Mouse (Mus musculus) macrophage (primary cell): ENCODE measurements around the gene Rora. TPM values are rescaled to one million over a fixed set of nuclear protein-coding genes. Genes with fewer than 3 reads are reported as not detected.

Experiments used
- H3K27ac ChIP-seq: fragments of 350-480 bp; formaldehyde crosslinking; 2 replicates; pipeline ENCODE4 v1.9.0; 2021
- H3K36me3 ChIP-seq: fragments of 350-480 bp; formaldehyde crosslinking; 2 replicates; pipeline ENCODE4 v1.9.0; 2021; ENCODE audit errors: inconsistent target
- H3K4me3 ChIP-seq: fragments of 350-480 bp; formaldehyde crosslinking; 2 replicates; pipeline ENCODE4 v1.9.0; 2021; ENCODE audit errors: inconsistent target
- H3K79me2 ChIP-seq: fragments of 350-480 bp; formaldehyde crosslinking; 2 replicates; pipeline ENCODE4 v1.9.0; 2021; ENCODE audit errors: inconsistent target
- WGBS: methylation state at CpG from one replicate; pipeline ENCODE4 v1.1.7; 2026; ENCODE audit warnings: inconsistent platforms; ENCODE audit not compliant: missing documents; 5-methylcytosine and 5-hydroxymethylcytosine counted together
- polyA plus RNA-seq: library from polyadenylated mRNA; stranded (reverse); fragments of 250-400 nt; gene quantifications from 3 replicates; pipeline ENCODE4 v1.2.4, GENCODE M21; 2018; ENCODE audit warnings: inconsistent platforms

Gene Rora
- polyA plus RNA-seq, 1 experiment from 2014 or later = 4.5 TPM

DNA sequence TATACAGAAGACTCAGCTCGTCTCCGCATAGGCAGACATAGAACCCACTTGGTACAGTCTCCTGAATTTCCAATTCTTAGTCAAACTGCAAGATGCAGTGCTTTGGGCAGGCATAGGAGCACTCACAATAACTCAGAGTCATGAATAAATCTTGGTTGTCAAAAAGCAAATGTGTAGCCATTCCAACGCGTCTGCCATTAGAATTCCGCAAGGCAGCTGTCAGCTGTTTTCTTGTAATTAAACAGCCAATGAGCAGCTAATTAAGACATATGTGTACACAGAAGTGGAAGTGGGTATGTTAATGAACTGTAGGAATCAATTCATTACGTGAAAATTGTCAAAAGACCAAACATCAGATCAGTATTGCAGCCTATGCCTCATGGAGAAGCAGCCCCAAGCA lies 700.6 kb downstream of the Rora start:
- Histone ChIP-seq H3K4me3 (no peak overlapping the region), H3K79me2 (no peaks in the 10 kb centered on the region), H3K36me3 (no peaks in the 10 kb centered on the region), H3K27ac (no peak overlapping the region)
- WGBS = 91% methylated on average over 6 of the region's 6 CpGs

DNA sequence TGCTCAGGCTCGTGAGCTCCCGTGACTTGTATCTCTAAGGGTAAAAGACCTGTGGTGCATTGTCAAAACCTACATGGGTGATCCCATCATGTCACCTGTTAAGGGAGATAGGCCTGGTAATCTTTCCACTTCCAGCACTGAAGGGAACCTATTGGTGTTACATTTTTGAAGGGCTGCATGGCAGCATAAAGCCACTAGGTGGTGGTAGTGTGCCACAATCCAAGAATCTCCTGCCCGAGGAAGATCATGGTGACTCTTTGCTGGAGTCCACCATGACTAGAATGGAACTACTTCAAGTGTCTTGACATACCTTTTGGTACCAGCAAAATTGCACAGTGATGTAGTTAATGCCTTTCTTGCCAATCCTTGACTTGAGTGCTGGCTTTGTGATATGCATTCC lies 704.2 kb downstream of the Rora start:
- no peak overlapping the region for H3K27ac ChIP-seq
- no peak overlapping the region for H3K4me3 ChIP-seq
- no peaks in the 10 kb centered on the region for H3K36me3 ChIP-seq
- WGBS = 57% methylated on average over 3 of the region's 3 CpGs
- H3K79me2 ChIP-seq = no peaks in the 10 kb centered on the region

- no peak overlapping the region for H3K4me3 ChIP-seq
- WGBS = 96% methylated on average over 6 of the region's 6 CpGs
- H3K79me2 ChIP-seq = no peaks in the 10 kb centered on the region
- no peaks in the 10 kb centered on the region for H3K36me3 ChIP-seq
- H3K27ac ChIP-seq = no peak overlapping the region
Observed at GRCm38 (mm10) chr9:69358797-69359196, 705.2 kb downstream of the Rora start.

DNA sequence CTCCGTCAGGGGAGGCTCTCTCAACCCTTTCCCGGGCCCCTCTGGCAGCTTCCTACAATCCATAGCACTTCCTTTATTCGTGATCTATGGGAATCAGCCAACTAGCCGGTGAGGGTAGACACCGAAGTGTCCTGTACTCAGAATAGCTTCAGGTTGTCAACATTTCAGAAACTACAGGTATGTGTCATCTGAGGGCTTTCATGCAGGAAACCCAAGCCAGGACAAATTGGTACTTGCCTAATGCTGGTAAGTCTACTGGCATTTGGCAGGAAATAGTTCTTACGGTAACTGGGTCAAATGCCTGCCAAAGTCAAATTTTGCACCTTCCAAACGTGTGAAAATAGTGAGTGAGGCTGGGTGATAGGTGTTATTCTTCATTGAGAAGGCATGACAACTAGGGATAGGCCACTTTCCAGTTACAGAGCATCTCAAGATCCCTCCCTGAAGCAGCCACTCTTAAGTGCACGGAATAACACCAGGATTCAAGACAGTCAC lies 708.4 kb downstream of the Rora start:
- no peak overlapping the region for H3K27ac ChIP-seq
- 93% methylated on average over 8 of the region's 8 CpGs for WGBS
- H3K4me3 ChIP-seq = no peak overlapping the region
- H3K79me2 ChIP-seq = no peaks in the 10 kb centered on the region
- H3K36me3 ChIP-seq = peaks cover 4% of the 10 kb centered on the region; the same call in 1 of the 2 replicates

- WGBS = 98% methylated on average over 4 of the region's 4 CpGs
- Histone ChIP-seq H3K79me2 (no peaks in the 10 kb centered on the region), H3K27ac (no peak overlapping the region), H3K4me3 (no peak overlapping the region), H3K36me3 (peaks cover 4% of the 10 kb centered on the region; the same call in 1 of the 2 replicates)
Observed at GRCm38 (mm10) chr9:69362766-69363165, 709.2 kb downstream of the Rora start.

GRCm38 (mm10) chr9:69364117-69364516 lies 710.5 kb downstream of the Rora start:
- Histone ChIP-seq H3K79me2 (no peaks in the 10 kb centered on the region), H3K4me3 (no peak overlapping the region), H3K36me3 (peaks cover 4% of the 10 kb centered on the region; the same call in 1 of the 2 replicates), H3K27ac (no peak overlapping the region)
- WGBS = 95% methylated on average over 16 of the region's 16 CpGs

DNA sequence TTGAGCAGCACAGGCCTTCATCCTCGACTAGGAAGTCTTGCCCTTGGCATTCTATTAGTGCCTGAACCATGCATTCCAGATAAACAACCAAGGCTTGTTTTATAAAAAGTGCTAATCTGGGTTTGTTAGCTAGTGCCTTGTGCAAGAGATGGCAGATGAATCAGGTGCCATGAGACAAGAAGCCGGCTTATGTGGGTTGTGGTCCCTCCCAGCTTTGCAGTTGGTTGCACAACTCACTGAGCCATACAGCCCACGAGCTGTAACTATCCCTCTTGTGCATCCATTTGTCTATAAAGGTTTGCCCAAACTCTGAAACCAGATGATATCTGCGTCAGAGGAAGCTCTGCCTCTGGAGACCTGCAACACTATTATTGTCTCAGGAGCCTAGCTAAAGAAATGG lies 713.5 kb downstream of the Rora start:
- H3K36me3 ChIP-seq = peaks cover 4% of the 10 kb centered on the region; the same call in 1 of the 2 replicates
- no peaks in the 10 kb centered on the region for H3K79me2 ChIP-seq
- 60% methylated on average over 4 of the region's 4 CpGs for WGBS
- no peak overlapping the region for H3K27ac ChIP-seq
- no peak overlapping the region for H3K4me3 ChIP-seq

DNA sequence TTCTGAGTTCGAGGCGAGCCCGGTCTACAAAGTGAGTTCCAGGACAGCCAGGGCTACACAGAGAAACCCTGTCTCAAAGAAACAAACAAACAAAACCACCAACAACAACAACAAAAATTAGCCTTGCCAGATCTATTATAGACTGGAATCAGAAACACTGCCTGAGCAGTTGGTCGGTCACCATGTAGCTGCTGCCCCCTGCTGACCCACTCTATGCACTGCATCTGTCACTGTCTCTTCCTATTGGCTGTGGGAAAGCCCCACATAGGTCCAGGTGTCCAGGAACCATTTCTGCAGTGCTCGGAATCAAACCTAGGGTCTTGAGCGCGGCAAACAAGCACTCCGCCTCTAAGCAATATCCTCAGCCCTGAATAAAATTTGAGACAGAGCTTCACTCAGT lies 714.5 kb downstream of the Rora start:
- WGBS = 80% methylated on average over 8 of the region's 8 CpGs
- H3K27ac ChIP-seq = no peak overlapping the region
- H3K36me3 ChIP-seq = peaks cover 4% of the 10 kb centered on the region; the same call in 1 of the 2 replicates
- no peak overlapping the region for H3K4me3 ChIP-seq
- no peaks in the 10 kb centered on the region for H3K79me2 ChIP-seq

GRCm38 (mm10) chr9:69371046-69371724 lies 717.6 kb downstream of the Rora start:
- Histone ChIP-seq H3K27ac (no peak overlapping the region), H3K4me3 (no peak overlapping the region), H3K79me2 (no peaks in the 10 kb centered on the region), H3K36me3 (no peaks in the 10 kb centered on the region)
- WGBS = 96% methylated on average over 11 of the region's 11 CpGs

- no peaks in the 10 kb centered on the region for H3K36me3 ChIP-seq
- 79% methylated on average over 4 of the region's 4 CpGs for WGBS
Observed at GRCm38 (mm10) chr9:69372871-69373270, 719.3 kb downstream of the Rora start.

GRCm38 (mm10) chr9:69376982-69377653 lies 723.5 kb downstream of the Rora start:
- 89% methylated on average over 4 of the region's 4 CpGs for WGBS

More at GRCm38 (mm10) chr9:69372871-69373270, 719.3 kb downstream of the Rora start:
- no peak overlapping the region for H3K4me3 ChIP-seq
- no peak overlapping the region for H3K27ac ChIP-seq
- no peaks in the 10 kb centered on the region for H3K79me2 ChIP-seq

DNA sequence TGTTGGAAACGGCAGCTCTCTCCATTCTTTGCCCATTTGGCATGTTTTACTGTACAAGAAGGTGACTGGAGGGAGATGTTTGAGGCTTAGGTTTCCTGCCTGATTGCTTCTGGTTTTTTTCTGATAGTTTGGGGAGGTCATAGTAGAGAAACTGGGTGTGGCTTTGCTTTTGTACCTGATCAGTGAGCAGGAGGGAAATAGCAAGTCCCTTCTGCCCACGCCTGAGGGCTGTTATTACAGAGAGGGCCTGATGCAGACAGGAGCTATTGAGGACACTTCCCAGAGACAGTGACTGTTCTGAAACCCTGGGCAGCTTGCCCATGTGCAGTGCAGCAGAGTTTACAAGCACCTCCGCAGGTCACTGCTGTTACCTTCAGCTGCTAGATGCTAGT lies 724.1 kb downstream of the Rora start:
- Histone ChIP-seq H3K27ac (no peak overlapping the region), H3K36me3 (no peaks in the 10 kb centered on the region), H3K4me3 (no peak overlapping the region), H3K79me2 (no peaks in the 10 kb centered on the region)
- 89% methylated on average over 3 of the region's 3 CpGs for WGBS

More at GRCm38 (mm10) chr9:69376982-69377653, 723.5 kb downstream of the Rora start:
- H3K79me2 ChIP-seq = no peaks in the 10 kb centered on the region
- no peaks in the 10 kb centered on the region for H3K36me3 ChIP-seq
- H3K4me3 ChIP-seq = no peak overlapping the region
- H3K27ac ChIP-seq = no peak overlapping the region

GRCm38 (mm10) chr9:69380546-69380945 lies 727.0 kb downstream of the Rora start:
- Histone ChIP-seq H3K4me3 (no peak overlapping the region), H3K79me2 (no peaks in the 10 kb centered on the region), H3K36me3 (no peaks in the 10 kb centered on the region), H3K27ac (no peak overlapping the region)
- WGBS = 36% methylated on average over 1 of the region's 1 CpGs

GRCm38 (mm10) chr9:69381741-69382140 lies 728.2 kb downstream of the Rora start:
- no peaks in the 10 kb centered on the region for H3K79me2 ChIP-seq
- no peak overlapping the region for H3K27ac ChIP-seq
- H3K4me3 ChIP-seq = no peak overlapping the region
- WGBS = 74% methylated on average over 7 of the region's 7 CpGs
- H3K36me3 ChIP-seq = no peaks in the 10 kb centered on the region

- H3K36me3 ChIP-seq = no peaks in the 10 kb centered on the region
- no peaks in the 10 kb centered on the region for H3K79me2 ChIP-seq
- no peak overlapping the region for H3K27ac ChIP-seq
- 92% methylated on average over 9 of the region's 17 CpGs for WGBS
- H3K4me3 ChIP-seq = no peak overlapping the region
Observed at GRCm38 (mm10) chr9:69384475-69384874, 730.9 kb downstream of the Rora start.
